Mouse (Mus musculus): ENCODE results near the gene Igsf9. TPM values are rescaled to one million over a fixed set of nuclear protein-coding genes. Genes with fewer than 3 reads are reported as not detected.

Igsf9 gene
- polyA plus RNA-seq (2016; fragmentation: Nextera tagmentation; extraction: Ambion mirVana) = 11.4 and 11.8 TPM in 2 replicates

DNA sequence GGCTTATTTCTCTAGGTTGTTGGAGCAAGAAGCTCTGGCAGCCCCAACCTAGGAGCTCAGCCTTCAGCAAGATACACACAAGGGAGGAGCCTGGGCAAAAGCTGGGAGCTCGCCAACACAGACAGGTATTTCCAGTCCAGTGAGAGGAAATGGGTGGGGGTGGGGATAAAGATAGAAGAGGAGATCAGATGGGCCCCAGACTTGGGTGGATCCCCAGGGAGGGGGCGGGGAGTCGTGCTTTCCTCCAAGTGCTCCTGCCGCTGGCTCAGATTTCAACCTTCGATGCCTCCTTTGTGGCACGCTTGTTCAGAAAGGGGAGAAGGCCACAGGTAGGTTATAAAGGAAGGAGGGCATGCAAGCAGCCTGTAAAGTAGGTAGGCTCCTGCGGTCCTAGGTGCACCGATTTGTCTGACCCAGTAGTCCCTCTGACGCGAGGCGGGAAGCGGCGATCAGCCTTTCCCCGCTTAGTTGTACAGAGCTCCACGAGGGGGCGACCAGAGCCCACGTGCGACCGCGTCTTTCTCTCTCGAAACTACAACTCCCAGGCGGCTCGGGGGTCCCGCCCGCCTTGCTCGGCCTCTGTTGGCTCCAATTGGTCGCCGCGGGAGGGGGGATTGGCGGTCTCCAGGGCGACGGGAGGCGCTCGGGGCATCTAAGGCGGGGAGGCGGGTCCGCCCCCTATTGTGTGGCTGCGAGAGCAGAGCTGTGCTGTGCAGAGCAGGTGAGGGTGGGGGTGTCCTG is at the start of gene Igsf9:
Igsf9 (plus strand) TSS at position 249 of the 741 bp plus-strand sequence.
- peak within 1 kb of the TSS; percentile 81 for H3K4me2 ChIP-seq
- H3K4me3 ChIP-seq = peak within 1 kb of the TSS; percentile 54
- peaks cover 25% of the 10 kb centered on the region for H3K4me1 ChIP-seq (replicated peaks)
- H3K27ac ChIP-seq (ENCODE audit: poor library complexity, severe bottlenecking) = no peak within 1 kb of the TSS
- H3K36me3 ChIP-seq = no peaks in the 10 kb centered on the region
- peak; percentile 91 for ATAC-seq (ENCODE audit: insufficient number of reproducible peaks, low FRiP score)
- 0 out of 2 replicates have a peak, but pooled peaks cover 11% of the 10 kb centered on the region for H3K27me3 ChIP-seq (replicated peaks)
- no peaks in the 10 kb centered on the region for H3K9me3 ChIP-seq (replicated peaks)
- WGBS = under 1% methylated on average over 38 of the region's 38 CpGs
- peak within 1 kb of the TSS; percentile 68 for H3K9ac ChIP-seq

DNA sequence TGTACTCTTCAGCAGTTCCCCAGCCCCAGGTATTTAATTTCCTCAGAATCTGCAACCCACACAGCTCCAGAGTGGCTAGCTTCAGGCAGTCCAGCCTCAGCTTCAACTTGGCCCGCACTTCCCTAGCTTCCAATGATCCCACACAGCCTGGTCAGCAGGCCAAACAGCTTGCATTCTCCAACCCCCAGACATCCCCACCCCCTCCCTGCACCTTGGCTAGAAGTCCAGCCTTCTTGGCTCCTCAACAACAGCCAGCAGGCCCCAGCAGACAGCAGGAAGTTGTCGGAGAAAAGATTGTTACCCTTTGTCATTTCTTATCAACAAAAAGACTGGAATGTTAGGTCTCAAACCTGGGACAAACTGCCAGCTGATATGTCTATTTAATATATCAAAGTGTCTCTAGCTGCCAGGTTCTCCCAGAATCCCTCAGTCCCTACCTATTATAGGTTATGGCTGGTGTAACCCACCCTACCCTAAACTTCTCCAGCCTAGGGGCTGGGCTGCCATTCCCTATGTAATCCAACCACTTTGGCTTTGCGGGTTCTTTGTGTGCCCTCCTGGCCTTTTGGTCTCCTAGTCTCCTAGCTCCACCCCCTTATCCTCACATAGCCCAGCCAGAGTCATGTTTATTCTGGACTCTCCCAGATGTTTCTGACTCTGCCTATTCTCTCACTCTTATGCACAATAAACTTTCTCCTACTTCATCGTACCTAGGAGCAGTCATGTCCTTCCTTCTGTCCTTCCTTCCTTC is 49.6 kb upstream of the Igsf9 start:
- peak overlapping the region; percentile 46 for H3K27ac ChIP-seq (ENCODE audit: poor library complexity, severe bottlenecking)
- WGBS = 26% methylated on average over 4 of the region's 4 CpGs
- peak; percentile 78 for ATAC-seq (ENCODE audit: insufficient number of reproducible peaks, low FRiP score)

DNA sequence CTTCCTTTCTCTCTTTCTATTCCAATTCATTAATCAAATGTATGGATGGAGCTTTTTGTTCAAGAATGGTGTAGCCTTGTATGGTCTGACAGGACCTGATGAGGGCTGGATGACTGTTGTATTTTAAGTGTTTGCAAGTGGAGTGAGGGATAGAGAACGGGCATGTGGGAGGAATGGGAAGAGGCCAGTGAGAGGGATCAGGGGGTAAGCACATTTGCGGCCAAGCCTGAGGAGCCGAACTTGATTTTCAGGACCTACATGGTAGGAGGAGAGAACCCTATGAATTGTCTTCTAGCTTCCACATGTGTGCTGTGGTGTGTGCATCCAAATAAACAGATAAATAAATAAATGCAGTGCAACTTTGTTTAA is 49.0 kb upstream of the Igsf9 start:
- peak overlapping the region; percentile 46 for H3K27ac ChIP-seq (ENCODE audit: poor library complexity, severe bottlenecking)
- H3K4me3 ChIP-seq = no peak overlapping the region
- WGBS = 50% methylated on average over 3 of the region's 3 CpGs
- H3K4me2 ChIP-seq = peak overlapping the region; percentile 28; the same call in 1 of the 2 replicates
- H3K27me3 ChIP-seq (replicated peaks) = no peaks in the 10 kb centered on the region
- peaks cover 38% of the 10 kb centered on the region for H3K4me1 ChIP-seq (replicated peaks)
- ATAC-seq (ENCODE audit: insufficient number of reproducible peaks, low FRiP score) = no peak
- no peaks in the 10 kb centered on the region for H3K9me3 ChIP-seq (replicated peaks)
- H3K36me3 ChIP-seq = no peaks in the 10 kb centered on the region
- no peak overlapping the region for H3K9ac ChIP-seq

More for the DNA sequence above, 49.6 kb upstream of the Igsf9 start:
- no peaks in the 10 kb centered on the region for H3K9me3 ChIP-seq (replicated peaks)
- no peaks in the 10 kb centered on the region for H3K36me3 ChIP-seq
- H3K4me2 ChIP-seq = no peak overlapping the region
- H3K4me3 ChIP-seq = no peak overlapping the region
- H3K9ac ChIP-seq = no peak overlapping the region
- peaks cover 38% of the 10 kb centered on the region for H3K4me1 ChIP-seq (replicated peaks)
- no peaks in the 10 kb centered on the region for H3K27me3 ChIP-seq (replicated peaks)

DNA sequence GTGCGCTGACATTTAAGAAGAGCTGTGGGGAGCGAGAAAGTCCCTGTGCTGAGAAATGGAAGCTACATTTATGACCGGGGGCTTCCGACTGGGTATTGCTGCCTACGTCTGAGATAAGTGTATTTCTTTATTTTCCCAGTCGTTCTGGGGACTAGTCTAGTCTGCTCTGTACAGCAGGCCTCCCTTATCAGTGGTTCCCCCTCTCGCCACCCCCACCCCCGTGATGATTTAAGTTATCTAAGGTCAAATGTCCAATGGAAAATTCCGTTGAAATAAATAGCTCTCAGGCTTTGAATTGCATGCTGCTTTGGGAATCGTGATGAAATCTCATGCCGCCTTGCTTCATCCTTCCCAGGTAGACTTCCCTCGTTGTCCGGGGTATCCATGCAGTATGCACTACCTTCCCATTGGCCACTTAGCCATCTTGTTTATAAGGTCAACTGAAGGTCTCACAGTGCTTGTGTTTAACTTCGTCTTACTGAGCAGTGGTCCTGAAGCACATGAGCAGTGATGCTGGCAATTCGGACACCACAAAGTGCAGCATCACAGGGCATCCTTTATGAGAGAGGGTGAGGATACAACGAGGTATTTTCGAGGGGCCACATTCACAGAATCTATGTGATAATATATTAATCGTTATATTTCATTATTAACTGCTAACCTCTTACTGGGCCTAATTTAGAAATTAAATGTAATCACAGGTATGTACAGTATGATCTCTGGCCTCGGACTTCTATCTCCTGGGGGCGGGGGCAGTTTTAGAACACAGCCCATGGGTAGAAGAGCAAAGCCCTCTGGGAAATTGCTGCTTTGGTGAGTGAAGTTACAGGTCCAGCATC is 48.4 kb upstream of the Igsf9 start:
- H3K27ac ChIP-seq (ENCODE audit: poor library complexity, severe bottlenecking) = peak overlapping the region; percentile 46
- 41% methylated on average over 20 of the region's 20 CpGs for WGBS
- H3K36me3 ChIP-seq = no peaks in the 10 kb centered on the region
- peaks cover 38% of the 10 kb centered on the region for H3K4me1 ChIP-seq (replicated peaks)
- no peaks in the 10 kb centered on the region for H3K9me3 ChIP-seq (replicated peaks)
- H3K4me2 ChIP-seq = peak overlapping the region; percentile 28; the same call in 1 of the 2 replicates
- H3K27me3 ChIP-seq (replicated peaks) = no peaks in the 10 kb centered on the region
- no peak overlapping the region for H3K9ac ChIP-seq
- peak; percentile 43; the same call in 1 of the 2 replicates for ATAC-seq (ENCODE audit: insufficient number of reproducible peaks, low FRiP score)
- H3K4me3 ChIP-seq = no peak overlapping the region

DNA sequence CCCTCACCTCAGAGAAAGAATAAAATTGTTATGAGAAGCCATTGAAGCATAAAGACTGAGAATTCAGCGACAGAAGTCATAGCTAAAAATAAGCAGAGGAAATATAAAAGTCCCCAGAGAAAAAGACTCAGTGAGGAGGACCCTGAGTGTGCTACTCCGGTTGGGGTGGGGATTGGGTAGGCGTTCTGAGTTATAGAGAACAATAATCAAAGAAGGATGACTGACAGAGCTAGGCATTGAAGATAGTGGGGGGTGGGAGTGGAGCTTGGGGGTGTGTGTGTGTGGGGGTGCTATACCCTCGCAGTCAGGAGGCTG is 47.8 kb upstream of the Igsf9 start:
- Histone ChIP-seq H3K4me1 (replicated peaks) (peaks cover 38% of the 10 kb centered on the region), H3K9ac (no peak overlapping the region), H3K36me3 (no peaks in the 10 kb centered on the region), H3K27ac (ENCODE audit: poor library complexity, severe bottlenecking) (no peak overlapping the region), H3K4me2 (no peak overlapping the region), H3K4me3 (no peak overlapping the region), H3K27me3 (replicated peaks) (no peaks in the 10 kb centered on the region), H3K9me3 (replicated peaks) (no peaks in the 10 kb centered on the region)
- 84% methylated on average over 4 of the region's 4 CpGs for WGBS
- no peak for ATAC-seq (ENCODE audit: insufficient number of reproducible peaks, low FRiP score)

DNA sequence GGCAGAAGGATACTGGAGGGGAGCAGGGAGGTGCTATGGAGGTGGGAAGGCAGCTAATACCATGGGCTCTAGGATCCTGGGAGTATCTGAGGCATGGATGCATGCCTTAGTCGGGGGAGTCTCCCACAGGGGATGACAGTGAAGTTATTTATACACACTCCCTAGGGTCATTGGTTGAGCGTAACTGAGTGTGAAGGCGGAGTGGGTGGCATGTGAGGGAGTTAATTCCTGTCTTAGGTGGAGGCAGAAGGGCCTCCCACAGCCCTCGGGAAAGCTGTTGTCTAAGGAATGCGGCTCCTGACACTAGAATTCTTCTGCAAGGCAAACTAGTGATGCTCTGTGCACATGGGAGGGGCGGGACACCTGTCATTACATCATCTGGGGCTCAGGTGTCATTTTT is 44.8 kb upstream of the Igsf9 start:
- Histone ChIP-seq H3K4me3 (no peak overlapping the region), H3K27ac (ENCODE audit: poor library complexity, severe bottlenecking) (no peak overlapping the region), H3K9me3 (replicated peaks) (no peaks in the 10 kb centered on the region), H3K9ac (no peak overlapping the region), H3K27me3 (replicated peaks) (no peaks in the 10 kb centered on the region), H3K36me3 (no peaks in the 10 kb centered on the region), H3K4me1 (replicated peaks) (peaks cover 27% of the 10 kb centered on the region), H3K4me2 (no peak overlapping the region)
- ATAC-seq (ENCODE audit: insufficient number of reproducible peaks, low FRiP score) = peak; percentile 33; the same call in 1 of the 2 replicates
- WGBS = 31% methylated on average over 6 of the region's 6 CpGs

DNA sequence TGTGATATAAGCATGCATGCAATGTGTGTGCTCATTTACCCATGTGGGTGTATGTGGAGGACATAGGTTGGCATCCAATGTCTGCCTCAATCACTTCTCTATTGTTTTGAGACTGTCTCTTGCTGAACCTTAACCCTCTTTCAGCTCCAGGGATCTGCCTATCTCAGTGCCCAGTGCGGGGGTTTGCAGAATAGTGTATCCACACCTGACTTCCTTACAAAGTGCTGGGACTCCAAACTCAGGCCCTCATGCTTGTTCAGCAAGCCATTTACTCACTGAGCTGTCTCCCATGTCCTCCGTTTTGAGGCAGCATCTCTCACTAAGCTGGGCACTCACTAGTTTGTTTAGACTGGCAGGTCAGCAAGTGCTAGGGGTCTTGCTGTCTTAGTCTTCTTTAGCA is 43.0 kb upstream of the Igsf9 start:
- Histone ChIP-seq H3K4me3 (no peak overlapping the region), H3K9ac (no peak overlapping the region), H3K27me3 (replicated peaks) (no peaks in the 10 kb centered on the region), H3K4me1 (replicated peaks) (peaks cover 9% of the 10 kb centered on the region), H3K27ac (ENCODE audit: poor library complexity, severe bottlenecking) (no peak overlapping the region), H3K4me2 (no peak overlapping the region), H3K9me3 (replicated peaks) (no peaks in the 10 kb centered on the region), H3K36me3 (no peaks in the 10 kb centered on the region)
- no peak for ATAC-seq (ENCODE audit: insufficient number of reproducible peaks, low FRiP score)
- WGBS = 75% methylated on average over 2 of the region's 2 CpGs

DNA sequence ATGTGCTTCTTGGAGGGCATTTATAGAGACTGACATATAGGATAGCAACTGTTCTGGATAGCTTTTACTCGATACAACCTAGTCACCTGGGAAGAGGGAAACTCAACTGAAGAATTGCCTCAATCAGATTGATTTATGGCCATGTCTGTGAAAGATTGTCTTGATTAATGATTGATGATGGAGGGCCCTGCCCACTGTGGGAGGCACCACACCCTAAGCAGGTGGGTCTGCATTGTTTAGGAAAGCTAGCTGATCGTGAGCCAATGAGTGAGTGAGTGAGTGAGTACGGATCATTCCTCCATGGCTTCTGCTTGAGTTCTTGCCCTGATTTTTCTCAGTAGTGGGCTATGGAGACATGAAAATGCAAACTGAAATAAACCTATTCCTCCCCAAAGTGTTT is 41.1 kb upstream of the Igsf9 start:
- H3K27me3 ChIP-seq (replicated peaks) = no peaks in the 10 kb centered on the region
- ATAC-seq (ENCODE audit: insufficient number of reproducible peaks, low FRiP score) = no peak
- no peak overlapping the region for H3K9ac ChIP-seq
- H3K36me3 ChIP-seq = no peaks in the 10 kb centered on the region
- no peak overlapping the region for H3K27ac ChIP-seq (ENCODE audit: poor library complexity, severe bottlenecking)
- no peak overlapping the region for H3K4me2 ChIP-seq
- H3K4me1 ChIP-seq (replicated peaks) = peaks cover 7% of the 10 kb centered on the region
- no peak overlapping the region for H3K4me3 ChIP-seq
- WGBS = 88% methylated on average over 3 of the region's 3 CpGs
- H3K9me3 ChIP-seq (replicated peaks) = no peaks in the 10 kb centered on the region

DNA sequence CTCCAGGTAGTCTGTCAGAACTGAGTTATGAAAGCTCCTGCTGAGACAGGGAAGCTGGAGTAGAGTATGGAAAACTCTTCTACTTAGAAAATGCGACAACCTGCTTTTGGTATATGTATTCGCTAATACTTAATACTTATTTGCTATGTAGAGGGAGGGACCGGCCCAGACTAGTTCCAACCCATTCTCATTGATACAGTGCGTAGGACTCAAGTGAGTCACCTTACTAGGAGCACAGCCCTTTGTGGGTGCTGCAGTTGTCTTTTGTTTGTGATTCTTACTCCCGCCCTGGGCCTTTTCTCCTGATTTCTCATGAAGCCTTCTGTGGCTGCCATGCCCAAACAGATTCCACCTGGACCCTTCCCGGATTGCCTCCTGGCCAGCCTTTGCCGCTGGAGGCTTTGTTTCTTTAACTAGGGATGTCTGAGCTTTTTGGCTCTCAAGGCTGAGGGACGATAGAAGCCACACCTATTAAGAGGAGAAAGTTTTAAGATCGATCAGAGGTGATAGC is 39.6 kb upstream of the Igsf9 start:
- 79% methylated on average over 9 of the region's 9 CpGs for WGBS

DNA sequence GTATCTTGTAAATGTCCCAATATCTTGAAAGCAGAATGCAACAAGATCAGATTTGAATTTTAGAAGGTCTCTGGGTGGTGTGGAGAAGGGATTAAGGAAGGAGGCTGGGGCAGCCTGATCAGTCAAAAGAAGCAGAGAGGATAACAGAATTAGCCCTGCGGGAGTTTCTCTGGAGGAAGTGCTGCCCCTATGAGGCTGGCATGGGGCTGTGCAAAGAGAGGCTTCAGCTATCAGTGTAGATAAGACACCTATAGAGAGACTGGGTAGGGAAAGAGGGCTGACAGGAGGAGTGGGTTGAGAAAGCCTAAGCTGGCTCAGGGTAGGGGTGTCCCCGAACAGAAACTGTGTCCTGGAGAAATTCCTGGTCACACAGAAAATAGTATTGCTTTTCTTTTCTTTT is 31.4 kb upstream of the Igsf9 start:
- peaks cover 10% of the 10 kb centered on the region; the same call in 1 of the 2 replicates for H3K4me1 ChIP-seq (replicated peaks)
- H3K9me3 ChIP-seq (replicated peaks) = no peaks in the 10 kb centered on the region
- no peak overlapping the region for H3K4me2 ChIP-seq
- H3K27ac ChIP-seq (ENCODE audit: poor library complexity, severe bottlenecking) = no peak overlapping the region
- no peak overlapping the region for H3K9ac ChIP-seq
- no peaks in the 10 kb centered on the region for H3K27me3 ChIP-seq (replicated peaks)
- no peaks in the 10 kb centered on the region for H3K36me3 ChIP-seq
- 16% methylated on average over 2 of the region's 2 CpGs for WGBS
- H3K4me3 ChIP-seq = no peak overlapping the region
- no peak for ATAC-seq (ENCODE audit: insufficient number of reproducible peaks, low FRiP score)

More for the DNA sequence above, 39.6 kb upstream of the Igsf9 start:
- no peak overlapping the region for H3K27ac ChIP-seq (ENCODE audit: poor library complexity, severe bottlenecking)
- no peak overlapping the region for H3K4me2 ChIP-seq
- H3K36me3 ChIP-seq = no peaks in the 10 kb centered on the region
- H3K9me3 ChIP-seq (replicated peaks) = no peaks in the 10 kb centered on the region
- H3K4me3 ChIP-seq = no peak overlapping the region
- ATAC-seq (ENCODE audit: insufficient number of reproducible peaks, low FRiP score) = no peak
- no peaks in the 10 kb centered on the region for H3K27me3 ChIP-seq (replicated peaks)
- H3K9ac ChIP-seq = no peak overlapping the region
- no peaks in the 10 kb centered on the region for H3K4me1 ChIP-seq (replicated peaks)
